Mouse (Mus musculus) adrenal gland (tissue): ENCODE measurements around the gene Tma7.

Experiments used
- intact Hi-C: fragments of 180-260 bp; cut with DNase I; formaldehyde crosslinking; loops from one replicate; pipeline ENCODE4 v1.15.1; 2025

Gene Tma7

DNA sequence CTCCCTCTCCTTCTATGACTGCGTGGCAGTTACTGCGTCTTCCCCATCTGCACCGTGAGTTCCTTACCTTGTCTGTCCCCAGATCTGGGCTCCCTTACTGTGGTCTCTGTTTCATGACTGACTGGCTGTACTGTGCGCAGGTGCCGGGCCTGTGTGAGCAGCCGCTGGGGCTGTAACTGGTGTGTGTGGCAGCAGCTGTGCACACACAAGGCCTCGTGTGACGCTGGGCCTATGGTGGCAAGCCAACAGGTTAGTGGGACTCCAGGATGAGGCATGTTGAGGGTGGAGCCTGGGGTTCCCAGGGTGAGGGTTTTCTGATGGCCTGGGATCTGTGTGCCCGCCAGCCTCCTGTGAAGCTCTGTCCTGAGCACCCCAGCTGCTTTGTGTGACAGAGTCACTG lies 21.7 kb upstream of the Tma7 start:
- intact Hi-C loops, result no loop called here

DNA sequence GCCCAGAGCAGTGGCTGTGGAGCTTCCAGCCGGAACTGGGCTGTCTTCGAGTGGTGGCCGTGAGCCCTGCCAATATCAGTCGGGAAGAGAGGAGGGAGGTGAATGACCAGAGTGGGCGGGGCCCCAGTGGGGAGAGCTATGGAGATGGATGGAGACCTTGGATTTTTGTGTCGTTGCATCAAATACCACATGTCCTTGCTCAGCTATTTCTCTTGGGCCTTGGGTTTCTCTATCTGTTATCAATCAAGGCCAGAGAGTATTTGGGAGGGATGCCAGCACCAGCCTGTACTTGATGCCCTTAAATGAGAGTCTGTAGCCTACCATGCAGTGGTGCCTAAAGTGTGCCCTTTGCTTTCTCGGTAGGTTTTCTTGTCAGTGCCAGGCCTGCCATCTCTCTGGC lies 20.9 kb upstream of the Tma7 start:
- intact Hi-C loops, result no loop called here

DNA sequence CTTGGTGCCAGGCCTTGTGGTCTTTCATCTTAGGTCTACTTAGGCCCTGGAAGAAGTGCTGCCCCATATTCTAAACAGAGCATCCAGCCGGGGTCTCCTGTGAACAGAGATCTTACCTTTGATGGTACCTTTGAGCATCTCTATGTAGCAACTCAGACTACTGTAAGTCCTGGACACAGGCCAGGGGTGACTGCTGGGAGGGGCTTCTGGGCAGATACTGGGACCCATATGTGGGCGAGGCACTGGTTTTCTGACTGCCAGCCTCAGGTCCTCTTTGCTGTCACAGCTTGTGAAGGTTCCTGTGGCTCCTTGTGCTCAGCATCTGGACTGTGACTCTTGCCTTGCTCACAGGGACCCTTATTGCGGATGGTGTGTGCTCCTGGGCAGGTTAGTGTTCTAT lies 20.2 kb upstream of the Tma7 start:
- intact Hi-C loops, result no loop called here

DNA sequence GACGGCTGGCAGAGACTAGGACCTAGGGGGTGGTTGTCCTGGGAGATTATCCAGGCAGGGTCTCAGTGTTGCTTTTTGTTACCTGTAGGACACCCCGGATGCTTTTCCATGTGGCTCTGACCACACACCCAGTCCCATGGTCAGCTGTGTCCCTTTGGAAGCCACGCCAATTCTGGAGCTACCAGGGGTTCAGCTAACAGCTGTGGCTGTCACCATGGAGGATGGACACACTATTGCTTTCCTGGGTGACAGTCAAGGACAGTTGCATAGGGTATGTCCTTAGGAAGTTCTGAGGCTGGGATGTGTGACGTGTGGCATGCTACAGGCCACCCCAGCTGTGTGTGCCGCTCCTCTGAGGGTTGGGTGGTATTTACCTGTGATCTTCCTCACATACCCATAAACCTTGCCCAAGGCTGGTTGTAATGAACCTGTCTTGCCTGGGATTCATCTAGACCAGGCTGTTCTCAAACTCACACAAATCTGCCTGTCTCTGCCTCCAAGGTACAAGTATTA lies 19.6 kb upstream of the Tma7 start:
- intact Hi-C loops, result no loop called here

DNA sequence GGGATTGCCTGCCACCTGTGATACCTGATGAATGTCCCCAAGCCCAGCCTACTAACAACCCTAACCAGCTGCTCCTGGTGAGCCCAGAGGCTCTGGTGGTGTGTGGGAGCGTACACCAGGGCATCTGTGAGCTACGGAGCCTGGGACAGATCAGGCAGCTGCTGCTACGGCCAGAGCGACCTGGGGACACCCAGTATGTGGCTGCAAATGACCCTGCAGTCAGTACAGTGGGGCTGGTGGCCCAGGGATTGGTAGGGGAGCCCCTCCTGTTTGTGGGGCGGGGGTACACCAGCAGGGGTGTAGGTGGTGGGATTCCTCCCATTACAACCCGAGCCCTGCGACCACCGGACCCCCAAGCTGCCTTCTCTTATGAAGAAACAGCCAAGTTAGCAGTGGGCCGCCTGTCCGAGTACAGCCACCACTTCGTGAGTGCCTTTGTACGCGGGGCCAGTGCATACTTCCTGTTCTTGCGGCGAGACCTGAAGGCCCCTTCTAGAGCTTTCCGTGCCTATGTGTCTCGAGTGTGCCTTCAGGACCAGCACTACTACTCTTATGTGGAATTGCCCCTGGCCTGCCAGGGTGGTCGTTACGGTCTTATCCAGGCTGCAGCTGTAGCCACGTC lies 18.0 kb upstream of the Tma7 start:
- intact Hi-C loops, result no loop called here

DNA sequence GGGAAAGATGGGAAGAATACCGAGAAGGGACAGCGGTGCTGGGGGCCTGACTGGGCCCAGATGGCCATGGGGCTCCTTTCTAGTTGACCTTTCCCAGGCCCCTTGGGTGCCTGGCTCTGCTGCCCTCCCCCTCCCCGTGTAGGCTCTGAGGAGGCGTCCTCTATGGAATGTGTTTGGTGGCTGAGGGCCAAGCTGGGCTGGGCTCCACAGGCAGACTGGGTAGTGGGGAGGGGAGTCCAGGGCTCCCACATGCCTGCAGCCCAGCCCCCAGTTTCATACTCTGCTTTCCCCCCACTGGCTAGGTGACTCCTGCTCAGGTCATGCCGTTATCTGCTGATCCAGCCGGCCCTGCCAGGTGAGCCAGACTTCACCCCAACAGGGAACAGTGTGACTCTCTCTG lies 16.6 kb upstream of the Tma7 start:
- intact Hi-C loops, result no loop called here

DNA sequence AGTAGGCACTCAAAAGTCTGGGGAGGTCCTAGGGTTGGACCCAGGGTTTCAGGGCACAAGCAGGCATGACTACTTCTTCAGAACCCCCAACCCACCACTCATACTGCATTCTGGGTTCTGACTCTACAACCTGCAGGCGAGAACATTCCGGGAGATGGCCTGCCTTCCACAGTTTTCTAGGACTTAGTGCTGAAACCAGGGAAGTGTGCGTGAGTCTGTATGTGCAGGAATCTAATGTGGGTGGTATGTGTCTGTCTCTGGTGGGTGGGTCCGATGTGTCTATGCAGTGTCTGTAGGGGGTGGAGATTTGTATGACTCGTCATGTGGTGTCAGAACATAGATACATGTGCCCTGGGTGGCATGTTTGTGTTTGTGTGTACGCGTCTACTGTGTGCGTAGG lies 16.0 kb upstream of the Tma7 start:
- intact Hi-C loops, result no loop called here

DNA sequence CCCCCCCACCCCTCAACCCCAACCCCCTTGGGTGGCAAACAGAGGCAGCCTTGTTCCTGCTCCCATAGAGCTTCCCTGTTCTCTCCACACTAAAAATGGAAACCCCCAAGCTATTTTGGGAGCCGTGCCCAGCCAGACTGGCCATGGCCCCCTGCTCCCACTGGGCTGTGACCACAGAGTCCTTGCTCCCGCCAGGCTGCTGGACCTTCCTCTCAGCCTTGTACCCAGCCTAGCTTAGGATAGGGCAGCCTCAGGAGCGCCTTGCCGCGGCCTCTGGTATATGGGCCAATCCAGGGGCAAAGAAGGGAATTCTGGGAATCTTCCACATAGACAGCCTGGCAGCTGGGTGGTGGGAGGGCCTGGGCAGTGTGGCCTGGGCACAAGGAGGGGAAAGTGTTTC lies 15.4 kb upstream of the Tma7 start:
- intact Hi-C loops, result no loop called here

DNA sequence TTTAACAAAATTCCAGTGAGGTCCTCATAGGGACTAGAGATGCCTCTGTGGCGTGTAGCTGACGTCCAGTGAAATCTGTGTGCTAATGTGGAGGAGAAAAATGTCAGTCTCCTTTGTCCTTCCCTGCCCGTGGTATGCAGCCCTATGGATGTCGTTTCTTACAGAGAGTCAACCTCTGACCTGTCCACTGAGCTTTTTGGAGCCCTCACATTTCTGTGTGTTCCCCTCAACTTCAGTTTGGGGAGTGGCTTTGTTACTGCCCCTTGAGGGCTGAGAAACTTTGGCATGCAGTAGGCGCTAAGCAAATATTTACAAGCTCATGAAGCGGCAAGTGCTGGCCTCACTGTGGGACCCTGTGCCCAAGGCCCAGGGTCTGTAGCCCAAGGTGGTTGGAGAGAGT lies 14.9 kb upstream of the Tma7 start:
- intact Hi-C loops, result no loop called here

DNA sequence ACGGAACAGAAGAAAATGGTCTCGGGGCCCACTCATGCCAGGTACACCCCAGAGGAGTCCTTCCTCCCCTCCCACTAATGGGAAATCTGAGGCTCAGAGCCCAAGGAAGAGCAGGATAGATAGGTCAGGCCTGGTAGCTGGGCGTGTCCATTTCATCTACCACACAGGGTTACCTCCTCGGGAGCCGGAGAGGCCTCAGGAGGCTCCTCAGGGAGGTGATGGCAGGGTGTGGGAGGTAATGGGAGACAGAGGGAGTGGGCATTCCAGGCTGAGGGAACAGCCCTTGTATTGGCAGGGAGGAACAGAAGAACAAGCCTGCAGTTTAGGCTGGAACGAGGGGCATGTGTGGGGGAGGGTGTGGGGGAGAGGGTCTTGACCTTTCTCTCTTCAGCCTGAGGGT lies 14.5 kb upstream of the Tma7 start:
- intact Hi-C loops, result no loop called here

DNA sequence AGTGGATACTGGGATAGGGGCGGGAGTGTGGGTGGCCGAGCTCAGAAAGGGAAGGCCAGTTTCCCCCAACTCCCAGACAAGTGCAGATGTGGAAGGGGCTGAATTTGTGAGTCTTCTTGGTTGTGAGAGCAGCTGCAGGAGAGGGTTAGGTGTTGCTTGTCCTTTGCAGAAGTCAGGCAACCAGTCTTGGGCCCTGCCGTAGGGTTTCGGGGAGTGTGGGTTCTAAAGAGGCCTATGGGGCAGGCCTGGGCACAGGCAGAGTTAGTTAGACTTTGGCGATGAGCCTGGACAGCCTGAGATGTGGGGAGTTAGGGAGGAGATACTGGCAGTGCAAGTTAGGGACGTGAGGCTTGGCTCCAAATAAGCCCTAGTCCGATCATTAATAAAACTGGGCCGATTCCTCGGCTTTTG lies 13.9 kb upstream of the Tma7 start:
- intact Hi-C loops, result no loop called here

DNA sequence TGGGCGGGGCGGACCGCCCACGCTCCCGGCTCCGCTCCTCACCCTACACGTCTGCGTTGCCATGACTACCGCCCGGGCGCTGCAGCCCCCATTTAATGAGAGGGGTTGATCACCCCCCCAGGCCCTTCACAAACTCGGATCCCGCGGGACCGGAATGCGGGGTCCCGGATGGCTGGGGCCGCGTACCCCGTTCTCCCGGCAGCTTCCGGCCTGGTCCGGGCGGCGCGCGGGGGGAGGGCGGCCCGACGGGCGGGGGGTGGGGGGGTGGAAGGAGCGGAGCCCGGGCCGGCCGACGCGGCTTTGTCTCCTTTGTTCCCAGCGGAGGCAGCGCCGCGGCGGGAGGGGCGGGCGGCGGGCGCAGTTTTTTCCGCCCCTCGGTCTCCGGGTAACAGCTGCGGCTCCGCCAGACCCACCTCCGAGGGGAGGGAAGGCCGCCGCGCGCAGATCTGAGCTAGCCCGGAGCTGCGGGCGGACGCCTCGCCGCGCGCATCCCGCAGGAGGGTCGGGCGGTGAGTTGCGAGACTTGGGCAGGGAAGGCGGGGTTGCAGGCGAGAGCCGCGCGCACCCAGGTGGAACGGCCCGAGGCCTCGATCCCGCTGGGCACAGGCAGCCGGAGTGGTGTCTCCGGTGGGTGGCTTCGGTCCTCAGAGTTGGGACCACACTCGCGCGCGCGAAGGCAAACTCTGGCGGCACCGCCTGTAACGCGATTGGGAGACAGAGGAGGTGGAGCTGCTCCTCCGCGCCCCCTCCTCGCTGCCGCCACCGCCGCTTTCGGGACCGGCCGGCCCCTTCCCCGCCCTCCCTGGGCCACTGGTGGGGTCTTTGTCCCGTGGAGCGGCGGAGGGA lies 13.0 kb upstream of the Tma7 start, which contains the start of gene Plxnb1:
Gene Plxnb1, plus strand, starts transcription at position 253 of the 846 bp plus-strand sequence.
- intact Hi-C loops, result no loop called here

DNA sequence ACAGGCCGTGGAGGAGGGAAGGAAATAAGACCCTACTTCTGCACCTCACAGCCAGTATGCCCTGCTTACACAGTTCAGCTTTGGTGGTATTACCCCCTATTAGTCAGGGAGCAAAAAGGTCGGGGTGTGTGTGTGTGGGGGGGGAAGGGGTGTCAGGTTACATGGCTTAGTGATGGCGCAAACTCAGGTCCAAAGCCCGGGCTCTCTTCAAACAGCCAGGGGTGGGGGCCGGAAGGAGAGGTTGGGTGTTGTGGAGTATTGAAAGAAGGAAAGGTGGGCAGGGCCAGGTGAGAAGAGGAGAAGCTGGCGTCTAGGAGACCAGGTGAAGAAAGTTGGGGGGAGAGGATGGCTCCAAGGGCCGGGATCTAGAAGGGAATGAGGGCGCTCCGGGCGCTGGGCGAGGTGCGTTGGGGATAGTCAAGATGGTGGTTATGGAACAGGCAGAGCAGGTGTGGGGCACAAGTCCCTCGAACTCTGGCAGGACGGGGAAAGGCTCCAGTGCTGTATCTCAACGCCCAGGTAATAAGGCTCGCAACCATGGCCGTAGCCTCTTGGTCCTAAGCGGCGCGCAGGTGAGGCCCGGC lies 12.3 kb upstream of the Tma7 start:
- intact Hi-C loops, result no loop called here

DNA sequence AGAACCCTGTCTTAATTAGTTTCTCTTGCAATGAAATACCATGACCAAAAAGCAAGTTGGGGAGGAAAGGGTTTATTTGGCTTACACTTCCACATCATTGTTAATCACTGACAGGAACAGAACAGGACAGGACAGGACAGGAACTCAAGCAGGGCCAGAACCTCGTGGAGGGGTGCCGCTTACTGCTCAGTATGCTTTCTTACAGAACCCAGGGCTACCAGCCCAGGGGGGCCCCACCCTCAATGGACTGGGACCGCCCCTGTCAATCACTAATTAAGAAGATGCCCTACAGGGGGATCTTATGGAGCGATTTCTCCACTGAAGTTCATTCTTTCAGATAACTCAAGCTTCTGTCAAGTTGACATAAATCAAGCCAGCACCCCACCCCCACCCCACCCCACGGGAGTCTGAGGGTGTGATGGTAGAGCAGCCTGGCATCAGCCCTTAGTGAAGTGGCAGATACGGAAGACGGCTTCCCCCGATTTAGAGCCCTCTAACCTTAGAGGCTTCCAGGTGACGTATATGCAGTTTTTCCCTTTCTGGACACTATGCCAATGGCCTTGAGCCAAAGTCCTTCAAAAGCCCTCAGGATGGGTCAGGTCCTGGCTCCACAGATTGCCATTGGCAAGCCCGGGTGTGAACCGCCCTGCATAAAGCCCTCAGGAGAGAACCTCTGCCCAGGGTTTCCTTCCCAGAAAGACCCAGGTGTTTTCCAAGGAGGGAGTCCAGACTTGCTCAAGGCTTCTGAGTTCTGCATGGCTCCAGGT lies 11.6 kb upstream of the Tma7 start:
- intact Hi-C loops, result no loop called here

DNA sequence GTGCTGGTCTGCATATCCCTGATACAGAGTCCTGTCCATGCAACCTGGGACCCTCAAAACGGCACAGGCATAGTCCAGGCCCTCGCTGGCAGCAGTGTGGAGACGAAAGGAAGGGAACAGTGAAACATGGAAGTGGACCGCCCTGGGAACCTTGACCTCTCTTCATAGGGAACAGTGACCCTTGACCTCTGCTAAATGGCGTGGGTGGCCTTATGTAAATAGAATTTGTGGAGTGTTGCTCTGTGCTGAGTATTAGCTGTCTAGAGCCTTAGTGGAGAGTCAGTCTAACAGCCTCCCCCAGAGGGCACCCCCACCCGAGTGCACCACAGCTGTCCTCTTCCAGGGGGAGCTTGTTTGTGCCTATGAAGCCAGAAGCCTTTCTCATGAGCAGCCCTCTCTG lies 10.4 kb upstream of the Tma7 start:
- intact Hi-C loops, result no loop called here

DNA sequence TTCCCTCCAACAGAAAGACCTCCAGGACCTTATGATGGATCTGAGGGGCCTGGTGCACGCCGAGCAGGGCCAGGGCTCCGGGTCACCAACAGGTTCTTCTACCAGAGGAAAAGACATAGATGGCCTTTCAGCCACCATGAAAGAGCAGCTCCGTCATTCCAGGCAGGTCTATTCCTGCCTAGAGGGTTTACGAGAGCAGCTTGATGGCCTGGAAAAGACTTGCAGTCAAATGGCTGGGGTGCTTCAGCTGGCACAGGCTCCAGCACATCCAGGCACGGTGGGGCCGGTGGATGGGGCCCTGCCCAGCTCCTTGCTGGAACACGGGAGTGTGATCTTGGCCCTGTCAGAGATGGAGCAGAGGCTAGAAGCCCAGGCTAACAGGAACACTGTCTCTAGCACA lies 9.4 kb upstream of the Tma7 start:
- intact Hi-C loops, result no loop called here

DNA sequence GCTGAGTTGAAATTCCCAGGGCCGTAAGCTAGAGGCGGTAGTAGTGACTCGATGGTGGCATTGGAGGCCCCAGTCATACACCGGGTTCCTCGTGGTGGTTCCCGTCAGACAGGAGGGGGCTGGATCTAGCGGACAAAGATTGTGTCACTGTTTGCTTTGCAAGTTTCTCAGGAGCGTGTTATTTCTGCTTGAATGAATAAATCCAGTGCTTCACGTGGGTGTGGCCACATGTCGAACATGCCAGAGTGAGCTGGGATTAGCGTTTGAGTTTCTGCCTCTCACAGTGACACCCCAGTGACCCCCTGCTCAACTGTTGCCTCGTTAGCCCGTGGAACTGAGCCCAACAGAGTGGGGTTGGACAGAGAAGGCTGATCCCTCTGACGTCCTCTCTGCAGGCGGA lies 8.1 kb upstream of the Tma7 start:
- intact Hi-C loops, result no loop called here

DNA sequence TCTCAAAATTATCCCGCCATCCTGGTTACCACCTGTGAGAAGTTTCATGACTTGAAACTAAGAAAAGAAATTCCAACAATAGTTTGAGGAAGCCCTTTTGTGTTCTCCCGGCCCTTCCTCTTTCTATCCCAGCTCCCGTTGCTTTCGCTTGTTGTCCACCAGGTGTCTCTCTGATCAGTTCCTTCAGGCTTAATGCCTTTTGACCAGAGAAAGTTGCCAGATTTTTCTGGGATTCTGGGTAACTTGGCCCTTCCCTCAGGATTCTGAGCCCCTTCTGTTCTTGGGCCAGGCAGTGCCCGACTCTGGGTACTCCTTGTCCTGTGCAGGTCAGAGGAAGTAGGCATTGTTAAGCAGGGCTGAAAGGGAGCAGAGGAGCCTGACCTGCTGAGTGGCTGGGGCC lies 5.6 kb upstream of the Tma7 start:
- intact Hi-C loops, result loop anchor here (2.0 kb wide), 1 partner anchor 33 kb away; no protein-coding TSS in a partner anchor

DNA sequence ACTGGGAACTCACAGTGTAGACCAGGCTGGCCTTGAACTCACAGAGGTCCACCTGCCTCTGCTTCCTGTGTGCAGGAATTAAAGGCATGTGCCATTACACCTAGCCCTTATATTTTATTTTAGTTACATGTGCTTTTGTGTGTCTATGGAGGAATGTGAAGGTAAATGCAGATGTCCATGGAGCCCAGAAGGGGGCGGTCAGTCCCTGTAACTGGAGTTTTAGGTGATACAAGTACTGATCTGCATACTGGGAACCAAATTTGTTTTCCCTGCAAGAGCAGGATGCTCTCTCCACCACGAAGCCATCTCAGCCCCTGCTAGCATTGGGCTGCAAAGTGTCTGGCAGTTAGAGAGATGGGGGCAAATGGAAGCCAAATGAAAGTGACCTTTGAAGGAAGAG lies 2.5 kb upstream of the Tma7 start:
- intact Hi-C loops, result no loop called here

DNA sequence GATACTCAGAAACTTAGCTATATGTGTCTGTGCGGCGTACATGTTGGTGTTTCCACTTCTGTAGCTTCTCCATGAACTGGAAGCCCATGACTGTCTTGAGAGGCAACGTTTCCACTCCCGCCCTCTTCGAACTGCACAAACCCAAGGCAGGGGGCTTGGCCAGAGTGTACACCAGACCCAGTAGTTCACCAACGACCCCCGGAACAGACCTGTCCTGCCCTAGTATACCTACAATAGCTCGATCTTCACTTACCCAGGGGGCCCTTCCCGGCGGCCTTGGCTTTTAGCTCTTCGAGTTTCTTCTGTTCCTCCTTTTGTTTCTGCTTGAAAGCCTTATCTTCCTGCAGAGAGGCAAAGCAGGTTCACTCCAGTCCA lies 651 bp downstream of the Tma7 start:
- intact Hi-C loops, result no loop called here

DNA sequence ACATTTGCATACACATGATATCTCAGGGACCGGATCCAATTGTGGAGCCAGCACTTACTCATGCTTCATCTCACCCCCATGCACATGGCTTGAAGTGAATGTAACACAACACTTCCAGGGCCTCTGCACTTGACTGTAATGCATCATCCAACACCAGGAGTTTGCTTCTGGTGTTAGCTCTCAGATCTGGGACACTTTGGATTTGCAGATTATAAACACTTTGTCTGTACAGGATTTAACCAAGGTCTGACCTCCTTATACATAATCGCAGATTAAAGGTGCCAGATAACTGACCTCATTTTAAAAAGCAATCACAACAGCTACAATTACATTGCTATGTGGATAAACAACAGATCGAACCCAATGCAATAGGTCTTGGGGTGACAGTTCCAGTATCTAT lies 1.9 kb downstream of the Tma7 start:
- intact Hi-C loops, result no loop called here
